Mouse (Mus musculus) kidney, adult 8-10 months (tissue): ENCODE results near the gene Cables2.
A peak's percentile ranks its signal among the peaks of the same experiment; 100 is the strongest.
"Not testable (repeated sequence)": the region's sequence is repeated elsewhere in the genome, so short reads cannot be mapped to it uniquely, and the experiment has no call there.

Experiments
- DNase-seq, 2 experiments: peaks; one replicate each; pipeline ENCODE4 v3.0.0; 2022

The Cables2 gene

GRCm38 (mm10) chr2:180276851-180277259, 3.6 kb upstream of the Cables2 start:
- DNase-seq, result no peak

- no peak for DNase-seq
Observed at GRCm38 (mm10) chr2:180276385-180276784, 3.1 kb upstream of the Cables2 start.

- DNase-seq, result peak; percentile 81 to 89
Observed at GRCm38 (mm10) chr2:180275836-180276235, 2.5 kb upstream of the Cables2 start.

GRCm38 (mm10) chr2:180274523-180274922, 1.2 kb upstream of the Cables2 start:
- DNase-seq, result no peak

- DNase-seq, result peak; percentile 54 to 61
Observed at GRCm38 (mm10) chr2:180272884-180273321, 393 bp downstream of the Cables2 start.

- no peak for DNase-seq
Observed at GRCm38 (mm10) chr2:180271804-180272395, 1.4 kb downstream of the Cables2 start.

- DNase-seq, result no peak
Observed at GRCm38 (mm10) chr2:180270537-180271255, 2.6 kb downstream of the Cables2 start.

GRCm38 (mm10) chr2:180269329-180269728, 4.0 kb downstream of the Cables2 start:
- no peak for DNase-seq

- DNase-seq, result no peak
Observed at GRCm38 (mm10) chr2:180267955-180268354, 5.3 kb downstream of the Cables2 start.

GRCm38 (mm10) chr2:180262891-180263290, 10.4 kb downstream of the Cables2 start:
- no peak for DNase-seq

GRCm38 (mm10) chr2:180262441-180262840, 10.9 kb downstream of the Cables2 start:
- DNase-seq, result peak in 1 of 2 experiments; percentile 47

- no peak for DNase-seq
Observed at GRCm38 (mm10) chr2:180261901-180262300, 11.4 kb downstream of the Cables2 start.

- no peak for DNase-seq
Observed at GRCm38 (mm10) chr2:180260610-180261480, 12.5 kb downstream of the Cables2 start.

- DNase-seq, result not testable (repeated sequence)
Observed at GRCm38 (mm10) chr2:180259826-180260609, 13.3 kb downstream of the Cables2 start.

- not testable (repeated sequence) for DNase-seq
Observed at GRCm38 (mm10) chr2:180258951-180259484, 14.3 kb downstream of the Cables2 start.

GRCm38 (mm10) chr2:180257963-180258865, 15.1 kb downstream of the Cables2 start:
- no peak for DNase-seq

GRCm38 (mm10) chr2:180257001-180257521, 16.2 kb downstream of the Cables2 start, which contains the start of gene Rps21:
TSS of gene Rps21 (plus strand) at chr2:180257377.
- peak; percentile 98 to 99 for DNase-seq

GRCm38 (mm10) chr2:180256296-180257000, 16.8 kb downstream of the Cables2 start:
- DNase-seq, result peak in 1 of 2 experiments; percentile 53

GRCm38 (mm10) chr2:180255701-180256100, 17.6 kb downstream of the Cables2 start:
- DNase-seq, result peak; percentile 46 to 65
